Mouse (Mus musculus): ENCODE measurements around the gene Ube4a.

Ube4a gene

GRCm38 (mm10) chr9:44965126-44965832 is at the start of gene Ube4a:
Gene Ube4a, minus strand, starts transcription at chr9:44965600.
- peak; percentile 100 for DNase-seq

DNA sequence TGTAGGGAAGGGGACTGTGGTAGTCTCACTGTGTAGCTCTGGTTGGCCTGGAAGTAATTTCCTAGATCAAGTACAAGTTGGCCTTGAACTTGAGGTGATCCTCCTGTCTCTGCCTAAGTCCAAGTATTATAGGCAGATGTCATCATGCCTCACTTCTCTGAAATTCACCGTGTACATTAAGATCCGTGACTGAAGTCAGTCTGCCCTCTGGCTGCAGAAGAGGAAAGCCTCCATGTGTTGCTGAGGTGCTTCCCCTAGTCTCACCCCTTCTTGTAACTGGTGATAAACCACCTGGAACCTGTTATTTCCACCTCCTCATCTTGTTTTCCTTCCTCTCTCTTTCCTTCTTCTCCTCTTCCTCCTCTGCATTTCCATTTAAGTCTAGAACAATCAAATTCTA is 49.5 kb upstream of the Ube4a start:
- no peak for DNase-seq

DNA sequence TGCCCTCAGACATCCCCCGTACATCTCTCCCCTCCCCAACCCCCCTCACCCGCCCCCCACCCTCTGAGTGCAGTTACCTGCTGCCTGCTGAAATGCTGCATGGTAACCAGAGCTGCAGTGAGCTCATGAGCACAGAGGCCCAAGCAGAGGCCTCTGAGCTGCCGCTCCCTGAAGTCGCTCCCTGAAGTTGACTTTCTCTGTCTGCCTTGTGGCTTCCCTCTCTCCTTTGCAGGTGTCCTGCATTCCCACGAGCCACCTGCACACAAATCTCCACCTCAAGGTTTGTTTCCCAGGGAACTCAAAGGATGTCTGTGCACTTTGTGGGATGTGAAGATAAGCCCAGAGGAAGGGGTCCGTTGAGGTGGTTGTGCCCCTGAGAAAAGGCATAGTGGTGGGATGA is 45.9 kb upstream of the Ube4a start:
- DNase-seq: no peak

- no peak for DNase-seq
Measured at GRCm38 (mm10) chr9:45010461-45010860, 45.1 kb upstream of the Ube4a start.

DNA sequence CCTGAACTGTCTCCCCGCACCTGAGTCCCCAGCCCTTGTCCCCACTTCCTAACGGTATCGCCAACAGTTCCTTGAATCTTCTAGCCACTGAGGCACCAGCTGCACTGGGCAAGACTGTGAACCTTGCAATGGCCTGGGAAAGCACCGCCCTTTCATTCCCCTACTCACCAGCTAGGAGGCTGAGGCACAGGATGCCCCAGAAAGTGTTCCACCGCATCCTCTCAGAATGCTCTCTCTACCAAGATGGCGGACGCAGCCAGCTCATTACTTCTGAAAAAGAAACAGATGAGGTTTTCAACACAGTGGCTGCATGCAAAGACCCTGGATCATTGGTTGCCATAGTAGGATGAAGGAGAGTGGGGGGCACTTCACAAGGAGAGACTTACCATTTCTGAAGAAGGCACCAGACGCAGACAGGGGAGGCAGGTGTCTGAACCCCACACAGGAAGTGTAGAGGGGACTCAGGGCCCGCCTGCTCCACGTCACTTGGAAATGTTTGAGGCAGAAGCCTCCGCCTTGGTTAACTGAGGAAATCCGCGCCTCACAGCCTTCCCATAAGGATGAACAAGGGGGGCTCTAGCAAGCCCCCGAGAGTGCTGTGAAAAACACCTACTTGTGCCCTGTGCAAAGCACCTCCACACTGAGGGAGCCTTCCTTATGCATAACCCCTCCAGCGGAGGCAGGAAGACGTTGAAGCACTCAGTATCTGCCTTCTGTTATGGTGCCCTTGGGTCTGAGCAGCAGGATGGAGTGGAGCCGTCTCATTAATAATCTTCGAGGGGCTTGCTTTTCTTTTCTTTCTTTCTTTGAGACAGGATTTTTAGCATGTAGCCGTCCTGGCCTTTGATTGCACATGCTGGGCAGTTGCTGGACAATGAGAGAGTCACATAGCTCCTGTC is 44.0 kb upstream of the Ube4a start, which contains the start of gene Cd3e:
Gene Cd3e, minus strand, starts transcription at position 448 of the 899 bp plus-strand sequence.
- DNase-seq: no peak

- no peak for DNase-seq
Measured at GRCm38 (mm10) chr9:45008342-45008741, 42.9 kb upstream of the Ube4a start.

- no peak for DNase-seq
Measured at GRCm38 (mm10) chr9:45007404-45007803, 42.0 kb upstream of the Ube4a start.

- no peak for DNase-seq
Measured at GRCm38 (mm10) chr9:45000249-45000648, 34.8 kb upstream of the Ube4a start.

- DNase-seq: peak; percentile 50 to 55
Measured at GRCm38 (mm10) chr9:44999776-45000175, 34.4 kb upstream of the Ube4a start.

- peak in 1 of 2 experiments; percentile 36 for DNase-seq
Measured at GRCm38 (mm10) chr9:44999171-44999570, 33.8 kb upstream of the Ube4a start.

DNA sequence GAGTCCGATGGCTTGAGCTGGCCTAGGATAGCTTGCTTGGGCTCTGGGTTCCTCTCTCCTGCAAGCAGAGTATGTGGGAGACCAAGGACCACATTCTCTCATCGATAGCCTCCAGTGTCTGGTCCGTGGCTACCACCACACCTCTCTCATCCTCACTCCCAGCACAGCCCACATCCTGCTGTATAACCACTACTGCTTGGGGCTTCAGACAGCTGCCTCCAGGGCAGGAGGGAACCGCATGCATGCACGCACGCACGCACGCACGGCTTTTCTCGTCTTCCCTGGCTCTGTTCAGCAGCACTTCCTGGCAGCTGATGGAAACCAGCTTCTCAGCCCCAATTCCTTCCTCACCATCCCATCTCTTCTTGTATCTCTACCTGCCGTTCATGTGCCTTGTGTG is 32.7 kb upstream of the Ube4a start:
- DNase-seq: no peak

DNA sequence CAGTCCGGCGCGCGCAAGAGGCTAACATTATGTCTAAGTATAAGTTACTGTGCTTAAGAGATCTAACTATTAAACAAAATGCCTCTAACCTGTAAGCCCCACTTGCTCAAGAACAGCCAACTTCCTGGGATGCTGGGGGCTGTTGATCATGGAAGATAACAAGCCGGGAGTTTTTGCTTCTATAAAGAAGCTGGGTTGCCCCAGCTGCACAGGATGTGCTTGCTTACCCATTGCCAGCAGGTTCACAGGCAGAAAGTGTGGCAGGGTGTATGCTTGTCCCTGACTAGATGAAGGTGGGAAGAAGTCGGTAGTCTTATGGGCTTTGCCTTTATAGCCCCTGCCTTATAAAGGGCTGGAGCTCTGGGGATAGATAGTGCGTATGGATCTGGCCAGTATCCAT is 31.2 kb upstream of the Ube4a start:
- no peak for DNase-seq

DNA sequence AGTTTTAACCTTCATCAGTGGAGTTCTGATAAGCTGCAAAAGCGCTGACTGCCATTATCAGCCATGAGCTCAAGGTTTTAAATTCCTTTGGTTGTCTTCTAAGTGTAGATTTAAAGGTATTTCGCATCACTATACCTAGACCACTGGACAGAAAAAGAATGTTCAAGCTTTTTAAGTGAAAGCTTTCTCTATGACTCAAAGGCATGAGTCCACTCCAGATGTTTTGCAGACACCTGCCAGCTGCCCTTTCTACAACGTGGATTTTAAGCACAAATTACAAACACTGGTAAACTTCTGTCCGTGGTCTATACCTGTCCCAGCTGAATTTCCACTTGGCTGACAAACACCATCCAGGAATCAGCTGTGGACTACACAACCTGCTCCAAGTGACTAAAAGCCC is 29.6 kb upstream of the Ube4a start:
- no peak for DNase-seq

DNA sequence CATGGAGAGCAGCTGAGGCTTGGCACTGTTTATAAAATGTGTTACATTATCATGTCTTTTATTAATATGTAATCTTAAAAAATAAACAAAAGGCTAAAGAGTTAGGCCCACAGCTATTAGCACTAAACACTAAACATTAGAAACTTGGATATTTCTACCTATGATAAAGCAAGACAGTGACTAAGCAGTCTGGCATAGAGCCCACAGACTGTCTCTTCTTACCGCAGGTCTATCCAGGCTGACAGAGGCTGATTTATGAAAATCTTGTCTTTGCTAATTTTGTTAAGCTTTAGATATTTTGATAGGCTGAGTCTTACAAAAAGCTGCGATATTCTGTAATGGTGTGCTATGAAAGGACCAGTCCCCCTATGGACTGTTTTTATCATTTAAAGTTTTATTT is 27.9 kb upstream of the Ube4a start:
- no peak for DNase-seq

GRCm38 (mm10) chr9:44992271-44992670 is 26.9 kb upstream of the Ube4a start:
- peak; percentile 91 to 95 for DNase-seq

GRCm38 (mm10) chr9:44991821-44992220 is 26.4 kb upstream of the Ube4a start:
- peak in 1 of 2 experiments; percentile 23 for DNase-seq

DNA sequence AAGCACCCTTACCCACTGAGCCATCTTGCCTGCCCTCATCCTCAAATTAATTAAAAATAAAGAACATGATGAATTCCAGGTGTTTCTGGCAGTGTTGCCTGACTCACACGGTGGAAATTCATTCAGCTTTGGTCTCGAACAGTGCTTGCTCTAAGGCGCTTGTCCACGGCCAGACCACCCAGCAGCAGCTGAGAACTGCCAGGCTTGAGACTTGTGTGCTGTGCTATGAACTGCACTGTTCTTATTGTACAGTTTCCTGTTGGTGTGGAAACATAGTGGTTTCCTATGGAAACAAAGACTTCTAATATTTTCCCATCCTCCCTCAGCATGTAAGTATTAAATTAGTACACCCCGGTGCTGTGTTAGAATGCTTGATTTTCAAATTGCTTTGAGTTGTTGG is 21.6 kb upstream of the Ube4a start:
- DNase-seq: no peak

DNA sequence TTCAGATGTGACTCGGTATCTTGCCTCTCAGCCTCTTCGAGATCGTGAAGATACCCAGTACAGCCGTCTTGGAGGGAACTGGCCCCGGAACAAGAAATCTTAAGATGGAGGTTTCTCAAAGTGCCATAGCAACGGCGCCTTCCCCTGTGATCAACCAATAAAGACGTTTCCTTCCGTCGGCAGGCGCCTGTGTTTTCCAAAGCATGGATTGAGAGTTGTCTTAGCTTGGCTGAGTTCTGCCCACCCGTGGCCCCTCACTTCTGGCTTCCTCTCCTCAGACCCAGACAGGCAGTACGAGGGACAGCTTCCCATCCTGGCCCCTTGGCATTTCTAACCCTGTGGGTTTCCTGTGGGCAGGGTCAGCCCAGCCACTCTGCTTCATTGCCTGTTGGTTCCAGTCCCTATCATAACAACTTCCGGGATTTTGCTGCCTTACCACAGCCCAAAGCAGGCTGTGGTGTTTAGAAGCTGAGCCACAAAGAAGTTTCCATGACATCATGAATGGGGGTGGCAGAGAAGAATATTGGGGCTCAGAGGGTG is 20.9 kb upstream of the Ube4a start:
- DNase-seq: no peak

- no peak for DNase-seq
Measured at GRCm38 (mm10) chr9:44985721-44986161, 20.3 kb upstream of the Ube4a start.

DNA sequence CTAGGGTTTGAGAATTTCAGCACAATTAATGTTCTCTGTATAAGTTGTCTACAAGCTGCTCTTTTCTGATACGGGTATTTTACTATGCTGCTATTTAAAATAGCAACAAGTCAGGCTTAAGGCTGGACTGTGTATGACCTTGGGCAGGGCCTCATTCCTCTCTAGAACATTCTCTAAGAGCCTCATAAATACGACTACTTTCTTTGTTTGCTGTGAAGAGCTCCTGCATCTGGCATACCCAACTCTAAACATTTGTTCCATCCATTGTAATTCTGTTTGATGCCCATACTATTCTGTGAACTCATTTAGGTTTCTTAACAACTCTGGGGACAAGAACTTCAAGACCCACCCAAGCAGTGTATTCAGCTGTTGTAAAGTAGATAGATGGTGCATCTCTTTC is 17.6 kb upstream of the Ube4a start:
- DNase-seq: no peak

DNA sequence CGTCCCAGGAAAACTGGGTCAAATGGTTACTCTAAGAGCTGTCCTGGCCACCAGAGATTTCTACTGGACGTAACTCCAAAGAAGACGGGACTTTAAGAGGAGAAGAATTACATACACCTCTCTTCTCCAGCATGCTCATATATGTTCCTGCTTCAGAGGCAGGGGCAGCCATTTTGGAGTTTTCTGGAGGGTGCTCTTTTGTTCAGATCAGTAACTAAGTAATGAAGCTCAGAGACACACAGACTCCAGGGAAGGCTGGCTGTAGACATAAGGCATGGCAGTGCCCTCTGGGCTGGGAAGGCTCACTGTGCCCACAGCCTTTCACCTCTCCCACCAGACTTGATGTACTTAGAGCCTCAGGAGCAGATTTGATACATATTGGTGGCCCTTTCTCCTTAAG is 17.1 kb upstream of the Ube4a start:
- DNase-seq: no peak

DNA sequence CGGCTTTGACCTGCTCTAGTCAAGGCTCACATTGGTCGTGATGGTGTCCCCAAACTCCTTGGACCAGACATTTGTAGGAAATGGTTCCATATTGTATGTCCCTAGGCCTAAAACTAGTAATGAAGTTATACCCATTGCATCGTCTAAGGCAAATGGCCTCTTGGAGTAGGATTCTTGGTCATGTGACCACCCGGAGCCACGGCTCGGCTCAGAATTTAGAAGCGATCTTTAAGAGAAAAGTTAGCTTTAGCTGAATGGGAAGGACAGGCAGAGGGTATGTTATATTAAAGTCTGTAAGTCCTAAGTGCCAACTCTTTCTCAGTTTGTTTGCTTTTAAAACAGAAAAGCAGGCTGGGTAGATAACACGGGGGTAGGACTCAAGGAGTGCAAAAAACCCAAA is 16.7 kb upstream of the Ube4a start:
- no peak for DNase-seq

- DNase-seq: no peak
Measured at GRCm38 (mm10) chr9:44981676-44982075, 16.3 kb upstream of the Ube4a start, which contains the start of gene Cd3d. Gene Cd3d, plus strand, starts transcription at chr9:44981786.

DNA sequence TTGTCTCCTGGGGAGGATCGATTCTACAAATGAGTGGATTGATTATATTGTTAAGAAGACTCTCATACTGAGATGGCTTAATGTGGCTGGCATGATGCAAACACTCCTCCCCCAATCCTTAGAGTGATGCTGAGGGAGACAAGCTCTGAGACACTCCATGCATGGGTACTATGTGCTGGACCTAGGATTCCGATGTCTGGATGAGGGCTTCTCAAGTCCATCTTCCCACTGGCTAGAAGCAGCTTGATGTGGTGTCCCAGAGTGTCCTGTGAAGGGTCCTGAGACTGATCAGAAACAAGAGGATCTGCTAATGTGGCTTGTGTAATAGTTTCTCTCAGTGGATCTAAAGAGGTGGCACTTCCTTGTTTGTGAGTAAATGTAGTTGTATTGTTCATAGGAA is 15.7 kb upstream of the Ube4a start:
- no peak for DNase-seq
